Mouse (Mus musculus): Measurements from ENCODE around the gene Gm28374. TPM values are rescaled to one million over a fixed set of nuclear protein-coding genes. Genes with fewer than 3 reads are reported as not detected.

The Gm28374 gene
- polyA plus RNA-seq, 1 experiment, result 0.26 TPM

DNA sequence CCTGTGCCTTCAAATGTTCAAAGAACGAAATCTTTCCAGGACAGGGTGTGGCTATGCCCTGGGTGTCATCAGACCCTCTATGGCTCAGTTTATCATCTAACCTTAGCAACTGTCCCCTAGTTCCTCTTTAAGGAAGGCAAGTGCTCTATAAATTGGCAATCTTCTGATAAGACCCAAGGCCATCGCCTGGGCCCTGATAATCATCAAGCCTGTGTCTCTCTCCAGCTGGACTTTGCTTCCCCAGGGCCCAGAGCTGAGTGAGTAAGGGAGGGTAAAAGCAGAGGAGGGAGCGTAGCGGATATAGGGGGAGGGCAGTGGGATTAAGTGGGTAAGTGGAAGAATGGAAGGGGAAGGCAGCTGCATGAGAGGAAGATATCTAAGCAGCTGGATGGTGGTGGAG, 22.4 kb upstream of the Gm28374 start:
- Histone ChIP-seq H3K27me3 (ENCODE audit: control insufficient read depth, insufficient read depth, insufficient read length) (no peaks in the 10 kb centered on the region), H3K79me2 (ENCODE audit: control insufficient read depth, insufficient read depth) (no peaks in the 10 kb centered on the region), H3K4me2 (ENCODE audit: low read depth) (no peak overlapping the region), H3K4me3 (no peak overlapping the region), H3ac (ENCODE audit: control insufficient read depth, insufficient read length) (no peak overlapping the region), H3K36me3 (ENCODE audit: control insufficient read depth, insufficient read depth) (no peaks in the 10 kb centered on the region)
- TF ChIP-seq SRF (IDR thresholded peaks at IDR 0.05; ENCODE audit: control insufficient read depth, insufficient read length, low read depth), result no peak
- TF ChIP-seq E2F4 (IDR thresholded peaks at IDR 0.05; ENCODE audit: insufficient read depth), result no peak
- TF ChIP-seq TCF12 (IDR thresholded peaks at IDR 0.05; ENCODE audit: insufficient read depth, poor library complexity, severe bottlenecking), result no peak
- no peak for TF ChIP-seq POLR2AphosphoS2 (IDR thresholded peaks at IDR 0.05; ENCODE audit: insufficient read length, low read depth)
- TF ChIP-seq CEBPB (IDR thresholded peaks at IDR 0.05; ENCODE audit: insufficient read depth, poor library complexity, severe bottlenecking), result no peak
- TF ChIP-seq TCF3 (IDR thresholded peaks at IDR 0.05; ENCODE audit: insufficient read length, low read depth), result no peak
- TF ChIP-seq MYOG (IDR thresholded peaks at IDR 0.05; ENCODE audit: control insufficient read depth in 1 of 3, insufficient read depth in 1 of 3, insufficient read length in 2 of 3, low read depth in 2 of 3), result no peak
- TF ChIP-seq POLR2A (IDR thresholded peaks at IDR 0.05; ENCODE audit: insufficient read length, low read depth), result no peak
- no peak for TF ChIP-seq REST (IDR thresholded peaks at IDR 0.05; ENCODE audit: insufficient read depth, insufficient read length)
- no peak for TF ChIP-seq USF1 (IDR thresholded peaks at IDR 0.05; ENCODE audit: low read depth)
- TF ChIP-seq MYOD1 (IDR thresholded peaks at IDR 0.05; ENCODE audit: control insufficient read depth in 1 of 3, insufficient read length in 2 of 3, low read depth in 2 of 3), result no peak
- no peak for TF ChIP-seq MAX (IDR thresholded peaks at IDR 0.05; ENCODE audit: low read depth)

DNA sequence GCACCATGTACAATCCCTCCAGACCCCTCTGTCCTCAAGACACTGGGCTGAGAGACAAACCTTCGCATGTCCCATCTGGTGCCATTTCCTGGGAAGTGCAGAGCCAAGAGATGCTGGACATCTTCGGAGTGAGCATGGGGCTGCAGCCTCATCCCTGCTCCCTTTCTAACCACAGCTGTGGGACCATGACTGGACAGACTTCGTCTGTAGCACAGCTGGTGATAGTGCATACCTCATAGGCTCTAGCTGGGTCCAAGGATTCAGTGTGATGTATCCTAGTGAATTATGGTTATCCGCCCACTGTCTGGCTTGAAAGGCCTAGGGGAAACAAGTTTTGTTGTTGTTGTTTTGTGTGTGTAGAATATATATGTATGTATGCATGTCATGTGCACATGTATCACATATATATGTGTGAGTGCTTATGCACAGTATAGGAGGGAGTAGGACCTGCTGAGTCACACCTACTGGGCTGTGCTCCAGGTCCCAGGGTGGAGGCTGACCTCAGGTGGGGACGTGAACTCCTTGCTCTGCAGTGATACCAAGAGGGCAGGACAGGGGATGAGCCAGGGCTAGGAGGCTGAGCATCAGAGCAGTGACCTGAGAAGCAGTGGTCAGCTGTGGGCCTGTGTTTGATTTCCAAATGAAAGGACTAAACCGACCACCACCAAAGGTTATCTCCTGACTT, 20.3 kb upstream of the Gm28374 start:
- TF ChIP-seq MAX (IDR thresholded peaks at IDR 0.05; ENCODE audit: low read depth) (no peak), MYOG (IDR thresholded peaks at IDR 0.05; ENCODE audit: control insufficient read depth in 1 of 3, insufficient read depth in 1 of 3, insufficient read length in 2 of 3, low read depth in 2 of 3) (no peak)
- H3K4me3 ChIP-seq, result no peak overlapping the region
- H3K36me3 ChIP-seq (ENCODE audit: control insufficient read depth, insufficient read depth), result no peaks in the 10 kb centered on the region
- no peak overlapping the region for H3ac ChIP-seq (ENCODE audit: control insufficient read depth, insufficient read length)
- no peaks in the 10 kb centered on the region for H3K79me2 ChIP-seq (ENCODE audit: control insufficient read depth, insufficient read depth)
- no peak overlapping the region for H3K4me2 ChIP-seq (ENCODE audit: low read depth)
- H3K27me3 ChIP-seq (ENCODE audit: control insufficient read depth, insufficient read depth, insufficient read length), result no peaks in the 10 kb centered on the region

DNA sequence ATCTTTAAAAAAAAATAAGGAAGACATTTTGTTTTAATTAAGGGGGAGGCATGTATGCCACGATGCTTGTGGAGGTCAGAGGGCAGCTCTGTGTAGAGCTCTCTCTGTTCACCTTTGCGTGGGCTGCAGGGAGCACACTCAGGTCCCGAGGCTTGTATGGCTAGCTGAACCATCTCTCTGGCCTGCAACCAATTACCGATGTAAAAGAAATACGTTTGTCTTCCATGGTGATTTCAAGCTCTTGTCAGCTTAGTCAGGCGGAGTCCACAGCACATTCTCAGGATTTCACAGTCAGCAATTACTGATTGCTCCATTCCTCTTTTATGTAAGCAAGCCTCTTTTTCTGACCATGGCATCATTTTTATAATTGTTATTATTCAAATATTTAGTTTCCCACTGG, 19.1 kb upstream of the Gm28374 start:
- TF ChIP-seq CEBPB (IDR thresholded peaks at IDR 0.05; ENCODE audit: insufficient read depth, poor library complexity, severe bottlenecking) (no peak), TCF3 (IDR thresholded peaks at IDR 0.05; ENCODE audit: insufficient read length, low read depth) (no peak), REST (IDR thresholded peaks at IDR 0.05; ENCODE audit: insufficient read depth, insufficient read length) (no peak), MAX (IDR thresholded peaks at IDR 0.05; ENCODE audit: low read depth) (no peak), SRF (IDR thresholded peaks at IDR 0.05; ENCODE audit: control insufficient read depth, insufficient read length, low read depth) (no peak), MYOG (IDR thresholded peaks at IDR 0.05; ENCODE audit: control insufficient read depth in 1 of 3, insufficient read depth in 1 of 3, insufficient read length in 2 of 3, low read depth in 2 of 3) (no peak), MYOD1 (IDR thresholded peaks at IDR 0.05; ENCODE audit: control insufficient read depth in 1 of 3, insufficient read length in 2 of 3, low read depth in 2 of 3) (no peak), POLR2AphosphoS2 (IDR thresholded peaks at IDR 0.05; ENCODE audit: insufficient read length, low read depth) (no peak), POLR2A (IDR thresholded peaks at IDR 0.05; ENCODE audit: insufficient read length, low read depth) (no peak), E2F4 (IDR thresholded peaks at IDR 0.05; ENCODE audit: insufficient read depth) (no peak), USF1 (IDR thresholded peaks at IDR 0.05; ENCODE audit: low read depth) (no peak), TCF12 (IDR thresholded peaks at IDR 0.05; ENCODE audit: insufficient read depth, poor library complexity, severe bottlenecking) (no peak)
- Histone ChIP-seq H3K27me3 (ENCODE audit: control insufficient read depth, insufficient read depth, insufficient read length) (no peaks in the 10 kb centered on the region), H3K4me2 (ENCODE audit: low read depth) (no peak overlapping the region), H3K4me3 (no peak overlapping the region), H3ac (ENCODE audit: control insufficient read depth, insufficient read length) (no peak overlapping the region), H3K79me2 (ENCODE audit: control insufficient read depth, insufficient read depth) (no peaks in the 10 kb centered on the region), H3K36me3 (ENCODE audit: control insufficient read depth, insufficient read depth) (no peaks in the 10 kb centered on the region)

DNA sequence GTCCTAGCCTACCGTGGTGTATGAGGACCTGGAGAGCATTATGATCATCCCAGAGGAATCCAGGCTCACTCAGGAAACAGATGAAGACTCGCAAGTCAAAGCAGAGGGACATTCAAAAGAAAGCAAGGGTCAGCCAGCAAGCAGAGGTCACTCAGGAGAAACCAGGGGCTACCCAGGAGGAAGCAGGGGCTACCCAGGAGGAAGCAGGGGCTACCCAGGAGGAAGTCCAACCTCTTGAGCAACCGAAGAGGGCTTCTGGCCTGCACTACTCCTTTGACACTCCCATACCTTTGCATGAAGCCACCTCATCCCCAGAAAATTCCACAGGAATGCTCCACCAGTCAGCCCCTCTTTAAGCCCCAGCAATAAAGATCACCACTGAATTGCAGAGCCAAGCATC, 15.8 kb upstream of the Gm28374 start:
- no peaks in the 10 kb centered on the region for H3K36me3 ChIP-seq (ENCODE audit: control insufficient read depth, insufficient read depth)
- no peaks in the 10 kb centered on the region for H3K79me2 ChIP-seq (ENCODE audit: control insufficient read depth, insufficient read depth)
- no peak overlapping the region for H3K4me2 ChIP-seq (ENCODE audit: low read depth)
- no peak overlapping the region for H3ac ChIP-seq (ENCODE audit: control insufficient read depth, insufficient read length)
- TF ChIP-seq E2F4 (IDR thresholded peaks at IDR 0.05; ENCODE audit: insufficient read depth), result no peak
- no peak for TF ChIP-seq CEBPB (IDR thresholded peaks at IDR 0.05; ENCODE audit: insufficient read depth, poor library complexity, severe bottlenecking)
- TF ChIP-seq TCF3 (IDR thresholded peaks at IDR 0.05; ENCODE audit: insufficient read length, low read depth), result no peak
- no peak for TF ChIP-seq SRF (IDR thresholded peaks at IDR 0.05; ENCODE audit: control insufficient read depth, insufficient read length, low read depth)
- H3K27me3 ChIP-seq (ENCODE audit: control insufficient read depth, insufficient read depth, insufficient read length), result no peaks in the 10 kb centered on the region
- H3K4me3 ChIP-seq, result no peak overlapping the region

DNA sequence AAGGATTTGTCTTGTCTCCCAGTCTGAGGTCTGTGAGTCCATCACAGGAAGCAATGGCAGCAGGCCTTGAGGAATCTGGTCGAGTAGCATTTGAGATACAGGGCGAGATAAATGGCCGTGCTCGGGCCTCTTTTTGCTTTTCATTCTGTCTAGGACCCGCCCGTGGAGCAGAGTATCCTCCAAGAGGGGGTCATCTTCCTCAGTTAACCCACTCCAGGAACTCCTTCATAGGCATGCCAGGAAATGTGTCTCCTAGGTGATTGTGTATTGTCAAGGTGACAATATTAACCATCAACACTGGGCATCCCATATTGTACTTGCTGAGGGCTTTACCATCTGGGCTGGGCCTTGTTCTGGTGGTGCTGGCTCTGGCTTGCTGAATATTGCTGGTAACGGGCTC, 12.1 kb upstream of the Gm28374 start, which contains the start of gene AC131692.1:
Gene AC131692.1 (plus strand): TSS at position 301 of the 400 bp plus-strand sequence.
- TF ChIP-seq CEBPB (IDR thresholded peaks at IDR 0.05; ENCODE audit: insufficient read depth, poor library complexity, severe bottlenecking), result no peak
- no peak for TF ChIP-seq TCF3 (IDR thresholded peaks at IDR 0.05; ENCODE audit: insufficient read length, low read depth)
- TF ChIP-seq POLR2AphosphoS2 (IDR thresholded peaks at IDR 0.05; ENCODE audit: insufficient read length, low read depth), result no peak
- no peak for TF ChIP-seq MYOD1 (IDR thresholded peaks at IDR 0.05; ENCODE audit: control insufficient read depth in 1 of 3, insufficient read length in 2 of 3, low read depth in 2 of 3)
- TF ChIP-seq REST (IDR thresholded peaks at IDR 0.05; ENCODE audit: insufficient read depth, insufficient read length), result no peak
- TF ChIP-seq SRF (IDR thresholded peaks at IDR 0.05; ENCODE audit: control insufficient read depth, insufficient read length, low read depth), result no peak
- TF ChIP-seq MYOG (IDR thresholded peaks at IDR 0.05; ENCODE audit: control insufficient read depth in 1 of 3, insufficient read depth in 1 of 3, insufficient read length in 2 of 3, low read depth in 2 of 3), result no peak
- no peak within 1 kb of the TSS for H3ac ChIP-seq (ENCODE audit: control insufficient read depth, insufficient read length)

More for the DNA sequence above, 12.1 kb upstream of the Gm28374 start, which contains the start of gene AC131692.1:
- Histone ChIP-seq H3K27me3 (ENCODE audit: control insufficient read depth, insufficient read depth, insufficient read length) (no peaks in the 10 kb centered on the region), H3K4me3 (no peak within 1 kb of the TSS), H3K36me3 (ENCODE audit: control insufficient read depth, insufficient read depth) (peaks cover 6% of the 10 kb centered on the region), H3K79me2 (ENCODE audit: control insufficient read depth, insufficient read depth) (peaks cover 3% of the 10 kb centered on the region), H3K4me2 (ENCODE audit: low read depth) (no peak within 1 kb of the TSS)

Measured in myocyte (in vitro differentiated cells).